Mouse (Mus musculus) embryo, embryonic 11 days (tissue): ENCODE results near the gene Arpc5.
A peak's percentile ranks its signal among the peaks of the same experiment; 100 is the strongest.
"Not testable (repeated sequence)": the region's sequence is repeated elsewhere in the genome, so short reads cannot be mapped to it uniquely, and the experiment has no call there.

Source experiments
- DNase-seq: peaks from one replicate; pipeline ENCODE4 v3.0.0-alpha.2; 2015

Gene Arpc5

GRCm38 (mm10) chr1:152766032-152766772, at the start of gene Arpc5, which contains the start of gene Rgl1:
Gene Arpc5 (plus strand): TSS chr1:152766542.
Gene Rgl1 (minus strand): TSS chr1:152766351.
- DNase-seq = peak; percentile 97

DNA sequence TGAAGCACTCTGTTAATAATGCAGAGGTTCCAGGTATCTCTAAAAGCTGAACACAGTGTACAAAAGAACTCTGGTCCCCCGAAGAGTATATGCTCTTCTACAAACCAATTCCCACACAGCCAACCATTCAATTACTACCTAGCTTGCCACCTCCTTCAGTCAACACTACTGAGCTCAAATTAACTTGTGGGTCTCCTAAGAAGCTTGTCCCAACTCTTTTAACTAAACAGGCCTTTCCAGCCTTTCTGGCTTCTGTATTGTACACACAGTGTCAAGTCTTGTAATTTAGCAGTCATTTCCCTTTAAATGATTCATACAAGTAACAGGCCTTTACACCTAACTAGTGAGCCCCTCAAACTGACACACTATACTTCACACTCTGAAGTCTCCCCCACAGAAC, 49.0 kb upstream of the Arpc5 start:
- DNase-seq = no peak

- no peak for DNase-seq
Observed at GRCm38 (mm10) chr1:152718200-152718599, 48.1 kb upstream of the Arpc5 start.

GRCm38 (mm10) chr1:152720969-152721368, 45.4 kb upstream of the Arpc5 start:
- DNase-seq = no peak

DNA sequence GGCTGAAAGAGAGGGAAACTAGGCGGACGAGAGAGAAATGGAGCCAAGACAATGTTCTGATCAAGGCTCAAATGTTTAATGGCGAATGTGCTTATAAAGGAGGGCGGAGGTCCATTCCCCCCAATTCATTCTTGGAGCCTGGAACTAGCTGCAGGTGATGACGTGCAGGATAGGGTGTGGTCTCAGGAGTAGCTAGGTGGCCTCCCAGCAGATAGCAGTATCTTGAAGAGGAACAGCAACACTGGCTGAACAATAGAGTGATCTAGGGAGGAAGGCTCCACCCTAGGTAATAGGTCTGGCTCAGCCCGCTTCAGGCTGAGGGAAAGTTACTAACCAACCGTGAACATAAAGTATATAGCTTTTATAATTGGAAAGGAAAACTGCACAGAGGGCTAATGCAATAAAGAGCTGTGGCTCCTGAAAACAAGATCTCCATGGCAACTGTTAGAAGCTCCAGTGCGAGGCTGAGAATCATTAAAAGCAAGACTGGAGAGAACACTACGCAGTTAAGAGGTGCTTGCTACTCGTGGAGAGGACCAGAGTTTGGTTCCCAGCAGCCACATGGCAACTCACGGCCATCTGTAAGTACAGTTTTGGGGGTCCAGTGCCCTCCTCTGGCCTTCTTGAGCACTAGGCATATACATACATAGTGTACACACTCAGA, 44.7 kb upstream of the Arpc5 start:
- no peak for DNase-seq

GRCm38 (mm10) chr1:152724286-152724685, 42.1 kb upstream of the Arpc5 start:
- DNase-seq = no peak

DNA sequence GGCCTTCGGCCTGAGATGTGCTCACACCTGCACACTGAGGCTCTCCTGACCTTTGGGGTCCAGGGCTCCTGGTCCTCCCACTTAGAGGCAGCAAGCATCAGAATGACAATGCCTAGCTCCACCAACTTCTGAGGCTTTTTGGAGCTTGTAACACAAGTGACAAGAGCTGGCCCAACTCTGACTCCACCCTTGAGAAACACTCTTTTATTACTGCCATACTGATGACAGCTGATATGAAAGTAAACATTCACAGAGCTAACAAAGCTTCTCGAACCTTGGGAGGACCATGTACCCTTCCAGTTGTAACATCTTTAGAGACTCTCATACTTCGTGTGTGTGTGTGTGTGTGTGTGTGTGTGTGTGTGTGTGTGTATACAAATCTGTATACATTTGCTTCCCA, 40.2 kb upstream of the Arpc5 start:
- DNase-seq = no peak

DNA sequence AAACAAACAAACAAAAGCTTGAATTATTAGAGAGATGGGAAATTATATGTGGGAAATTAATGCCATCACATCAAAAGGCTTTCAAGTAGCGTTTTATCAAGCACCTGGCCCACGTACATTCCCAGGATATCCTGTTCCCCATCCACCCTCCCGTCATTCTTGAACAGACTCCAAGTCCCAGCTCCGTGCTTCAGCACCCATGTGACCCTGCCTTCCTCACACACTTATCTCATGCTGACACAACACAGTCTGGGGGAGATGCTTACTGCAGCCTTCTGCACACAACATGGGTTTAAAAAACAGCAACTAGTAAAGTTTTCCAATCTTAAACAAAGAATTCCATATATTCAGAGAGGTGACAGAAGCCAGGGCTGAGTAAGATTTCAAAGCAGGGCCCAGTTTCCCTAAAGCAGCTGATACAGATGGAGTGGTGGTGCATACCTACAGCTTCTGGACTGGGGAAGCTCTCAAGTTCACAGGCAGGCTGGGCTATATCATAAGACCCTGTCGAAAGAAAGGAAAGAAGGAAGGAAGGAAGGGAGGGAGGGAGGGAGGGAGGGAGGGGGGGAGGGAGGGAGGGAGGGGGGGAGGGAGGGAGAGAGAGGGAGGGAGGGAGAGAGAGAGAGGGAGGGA, 38.6 kb upstream of the Arpc5 start:
- DNase-seq = no peak

DNA sequence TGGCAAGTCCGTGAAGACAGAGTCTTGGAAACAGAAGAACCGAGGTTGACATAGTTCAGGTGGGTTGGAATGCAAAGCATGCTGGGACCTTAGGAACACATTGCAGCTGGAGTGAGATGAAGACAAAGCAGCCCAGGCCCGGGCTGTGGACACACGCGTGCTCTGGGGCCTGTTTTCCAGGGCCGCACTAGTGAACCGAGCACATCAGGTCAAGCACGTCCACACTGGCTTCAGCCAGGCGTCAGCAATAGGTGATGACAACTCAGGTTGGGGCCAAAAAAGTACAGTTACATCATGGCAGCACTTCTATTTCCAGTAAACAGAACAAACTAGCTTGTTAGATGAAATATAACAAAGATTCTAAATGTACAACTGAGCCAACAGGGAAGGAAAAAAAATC, 27.5 kb upstream of the Arpc5 start:
- no peak for DNase-seq

- no peak for DNase-seq
Observed at GRCm38 (mm10) chr1:152739374-152739773, 27.0 kb upstream of the Arpc5 start.

DNA sequence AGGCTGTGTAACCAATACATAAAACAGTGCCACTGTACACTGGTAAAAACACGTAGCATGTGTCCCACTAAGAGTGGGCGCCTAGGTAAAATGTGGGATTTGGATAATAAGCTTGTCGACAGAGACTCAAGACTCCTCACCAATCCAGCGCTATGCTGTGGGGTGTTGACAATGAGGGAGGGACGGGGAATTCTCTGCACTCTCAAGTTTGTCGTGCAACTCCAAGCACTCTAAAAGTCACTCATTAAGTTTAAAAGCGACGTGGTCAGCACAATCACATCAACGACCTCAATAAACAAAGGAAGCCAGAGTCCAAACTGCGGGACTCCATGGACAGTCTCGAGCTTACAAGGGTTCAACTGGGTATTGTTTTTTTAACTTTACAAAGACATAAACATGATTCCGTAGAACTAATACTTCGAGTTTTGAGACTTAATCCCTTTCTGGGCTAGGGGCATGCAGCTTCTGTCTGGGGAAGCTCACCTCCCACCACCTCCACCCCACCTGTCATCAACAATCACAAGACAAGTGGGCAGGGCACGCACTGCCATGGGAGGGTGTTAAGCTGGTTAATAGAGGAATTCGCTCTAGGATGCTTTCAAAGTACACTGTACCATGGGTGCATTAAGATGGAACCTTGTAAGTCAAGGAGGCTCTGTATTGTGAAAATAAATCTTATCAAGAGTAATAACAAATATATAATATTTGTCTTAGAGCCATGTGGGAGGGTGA, 23.1 kb upstream of the Arpc5 start:
- DNase-seq = no peak

DNA sequence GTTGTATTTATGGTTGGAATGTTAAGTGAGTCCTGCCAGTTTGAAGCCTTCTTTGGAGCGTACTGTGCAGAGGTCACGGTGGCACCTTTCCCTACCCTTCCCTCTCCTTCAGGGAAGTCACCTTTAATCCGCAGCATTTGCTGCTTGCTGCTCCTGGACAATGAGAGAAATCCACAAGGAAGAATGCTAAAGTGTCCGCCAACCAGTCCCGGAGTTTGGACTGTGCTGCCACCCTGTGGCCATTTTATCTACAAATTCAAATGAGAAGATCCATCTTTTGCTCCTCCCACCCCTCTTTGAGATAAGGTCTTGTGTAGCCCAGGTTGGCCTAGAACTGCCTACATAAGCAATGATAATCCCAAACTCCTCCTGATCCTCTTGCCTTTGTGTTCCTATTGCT, 19.9 kb upstream of the Arpc5 start:
- DNase-seq = peak; percentile 88

- no peak for DNase-seq
Observed at GRCm38 (mm10) chr1:152749276-152749675, 17.1 kb upstream of the Arpc5 start.

DNA sequence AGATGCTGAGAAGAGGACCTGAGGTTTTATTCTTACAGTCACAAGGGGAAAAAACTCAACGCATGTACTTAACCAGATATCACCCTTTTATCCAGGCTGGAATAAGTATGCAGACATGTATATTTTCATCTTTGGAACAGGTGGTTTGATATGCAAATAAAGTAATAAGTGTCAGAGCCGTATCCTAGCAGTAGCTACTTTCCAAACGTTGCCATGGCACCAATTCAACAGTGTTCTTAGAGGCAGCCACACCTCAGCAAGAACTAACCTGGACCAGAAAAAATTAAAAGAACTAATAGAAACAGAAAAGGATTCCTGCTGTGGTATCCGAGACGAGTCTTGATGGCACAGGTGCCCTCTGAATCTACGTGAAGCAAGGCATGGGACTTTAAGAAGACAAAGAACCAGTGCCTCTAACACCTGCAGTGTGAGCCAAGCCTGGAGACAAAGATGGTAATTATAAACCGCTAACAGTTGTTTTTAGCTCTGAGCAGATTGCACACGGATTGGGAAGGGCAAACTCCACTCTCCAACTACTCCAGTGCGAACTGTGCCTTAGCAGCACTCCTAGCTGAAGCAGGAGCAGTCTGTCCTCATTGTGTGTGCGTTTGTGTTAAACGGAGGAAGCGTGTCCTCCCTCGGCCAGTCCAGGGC, 15.9 kb upstream of the Arpc5 start, which contains the start of gene Apobec4:
Gene Apobec4 (plus strand): TSS at position 240 of the 654 bp plus-strand sequence.
- no peak for DNase-seq

GRCm38 (mm10) chr1:152761791-152762190, 4.6 kb upstream of the Arpc5 start:
- no peak for DNase-seq

DNA sequence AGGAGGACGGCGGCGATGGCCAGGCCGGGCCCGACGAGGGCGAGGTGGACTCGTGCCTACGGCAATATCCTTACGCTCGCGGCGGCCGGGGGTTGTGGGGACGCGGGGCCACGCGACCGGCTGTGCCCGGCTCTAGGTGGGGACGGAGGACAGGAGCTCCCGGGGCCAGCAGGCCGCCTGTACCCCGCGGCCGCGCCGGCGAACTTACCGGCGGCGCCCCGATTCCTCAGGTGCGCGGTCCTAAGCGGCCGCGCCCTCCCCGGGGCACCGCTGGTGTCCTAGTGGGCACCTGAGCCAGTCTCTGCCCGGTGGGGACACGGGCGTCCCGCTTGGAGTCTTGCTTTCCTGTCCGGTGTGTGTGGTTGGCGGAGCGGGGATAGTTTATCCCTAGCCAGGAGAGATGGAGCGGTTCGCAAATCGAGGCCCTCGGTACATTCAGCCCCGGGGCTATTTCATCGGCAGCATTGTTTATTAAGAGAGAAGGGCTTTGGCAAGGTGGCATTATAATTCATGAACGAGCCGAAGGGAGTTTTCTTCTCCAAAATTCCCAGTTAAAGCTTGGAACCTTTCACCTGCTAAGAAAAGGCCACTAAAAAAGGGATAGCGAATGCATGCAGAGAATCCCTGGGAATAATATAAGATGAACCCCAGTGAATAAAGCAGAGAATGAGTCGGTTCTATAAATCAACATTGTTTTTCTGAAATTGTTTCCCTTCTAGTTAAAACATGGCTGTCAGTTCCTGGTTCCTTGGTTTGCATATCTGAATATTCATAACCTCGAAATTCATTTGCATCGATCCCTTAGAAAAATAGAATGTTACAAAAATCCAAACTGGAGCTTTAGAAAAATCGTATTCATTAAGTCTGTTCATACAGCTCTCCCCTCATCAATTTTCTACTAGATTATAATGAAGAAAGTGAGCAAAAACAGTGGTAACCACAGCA, 734 bp downstream of the Arpc5 start:
- no peak for DNase-seq

DNA sequence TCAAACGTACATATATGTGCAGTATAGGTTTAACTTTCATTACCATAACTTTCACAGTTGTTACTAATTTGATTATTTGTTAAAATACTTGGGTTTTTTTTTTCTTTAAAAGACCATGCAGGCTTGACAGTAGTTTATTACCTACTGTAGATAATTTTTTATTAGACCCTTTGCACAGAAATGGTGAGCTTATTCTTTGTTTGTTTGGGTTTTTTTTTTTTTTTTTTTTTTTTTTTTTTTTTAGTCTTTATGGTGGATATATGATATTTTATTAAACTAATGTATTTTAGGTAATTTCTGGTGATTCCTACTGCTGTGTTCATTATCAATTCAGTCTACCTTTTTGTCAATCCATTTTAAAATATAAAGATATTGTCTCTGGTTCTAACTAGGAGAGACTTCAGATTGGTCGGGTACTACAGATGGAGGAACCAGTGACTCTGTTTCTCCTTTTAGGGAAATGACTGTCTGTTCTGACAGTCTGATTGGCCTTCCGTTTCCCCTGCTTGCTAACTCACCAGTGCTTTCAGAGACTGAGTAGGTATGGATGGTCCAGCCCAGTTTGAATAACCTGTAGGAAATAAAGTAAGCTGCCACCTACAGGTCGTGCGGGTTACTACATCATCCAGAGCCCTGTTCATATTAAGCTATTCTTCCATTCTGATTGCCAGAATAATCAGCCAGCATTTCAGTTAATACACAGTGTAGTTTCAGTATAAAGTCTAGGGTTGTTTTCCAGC, 1.6 kb downstream of the Arpc5 start:
- peak; percentile 88 for DNase-seq

- DNase-seq = no peak
Observed at GRCm38 (mm10) chr1:152771016-152771415, 4.7 kb downstream of the Arpc5 start.

DNA sequence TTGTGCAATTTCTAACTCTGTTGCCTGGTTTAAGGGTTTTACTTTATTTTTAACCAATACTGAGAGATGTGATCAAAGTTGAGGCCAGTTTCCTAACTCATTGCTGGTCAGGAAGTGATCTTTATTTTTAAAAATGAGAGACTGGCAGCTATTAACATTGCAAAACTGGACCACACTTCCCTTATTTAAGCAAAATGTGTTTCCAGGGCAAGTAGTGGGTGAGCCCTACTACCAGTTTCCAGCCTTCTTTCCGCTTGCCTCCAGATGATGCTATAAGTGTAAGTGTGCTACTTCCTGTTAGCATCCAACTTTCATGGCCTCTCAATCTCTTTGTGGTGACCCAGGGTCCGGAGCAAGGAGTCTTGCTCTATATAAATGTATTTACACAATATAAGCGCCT, 8.3 kb downstream of the Arpc5 start:
- DNase-seq = not testable (repeated sequence)

GRCm38 (mm10) chr1:152779071-152779737, 12.9 kb downstream of the Arpc5 start:
- peak; percentile 76 for DNase-seq
